Mouse (Mus musculus) CH12F3 (cell line): Measurements from ENCODE around the gene Serpini1.
"Not testable (repeated sequence)": the region's sequence is repeated elsewhere in the genome, so short reads cannot be mapped to it uniquely, and the experiment has no call there.

ENCODE experiments used
- in situ Hi-C: fragments of 300-500 bp; cut with MboI; formaldehyde crosslinking; loops from 2 replicates; pipeline ENCODE4 v1.14.3; 2020; ENCODE audit warnings: low sequenced_read_pairs

Serpini1 gene

GRCm38 (mm10) chr3:75633635-75634034 lies 76.3 kb downstream of the Serpini1 start:
- in situ Hi-C loops, result no loop called here

GRCm38 (mm10) chr3:75635648-75636047 lies 78.3 kb downstream of the Serpini1 start:
- in situ Hi-C loops, result no loop called here

- in situ Hi-C loops, result no loop called here
These were observed 82.2 kb downstream of the Serpini1 start for GRCm38 (mm10) chr3:75639546-75639945.

GRCm38 (mm10) chr3:75647542-75647941 lies 90.2 kb downstream of the Serpini1 start:
- in situ Hi-C loops, result no loop called here

- in situ Hi-C loops, result no loop called here
These were observed 90.9 kb downstream of the Serpini1 start for GRCm38 (mm10) chr3:75648226-75648625.

- in situ Hi-C loops, result not testable (repeated sequence)
These were observed 93.2 kb downstream of the Serpini1 start for GRCm38 (mm10) chr3:75650416-75651154.

GRCm38 (mm10) chr3:75651603-75652115 lies 94.3 kb downstream of the Serpini1 start:
- in situ Hi-C loops, result no loop called here

GRCm38 (mm10) chr3:75653901-75654300 lies 96.6 kb downstream of the Serpini1 start:
- in situ Hi-C loops, result not testable (repeated sequence)

GRCm38 (mm10) chr3:75655578-75656344 lies 98.4 kb downstream of the Serpini1 start:
- in situ Hi-C loops, result no loop called here

- in situ Hi-C loops, result no loop called here
These were observed 109.6 kb downstream of the Serpini1 start for GRCm38 (mm10) chr3:75666962-75667361.

GRCm38 (mm10) chr3:75670425-75670824 lies 113.1 kb downstream of the Serpini1 start:
- in situ Hi-C loops, result no loop called here

- in situ Hi-C loops, result no loop called here
These were observed 125.5 kb downstream of the Serpini1 start for GRCm38 (mm10) chr3:75682881-75683280.

GRCm38 (mm10) chr3:75686775-75687174 lies 129.4 kb downstream of the Serpini1 start:
- in situ Hi-C loops, result no loop called here

- in situ Hi-C loops, result no loop called here
These were observed 130.0 kb downstream of the Serpini1 start for GRCm38 (mm10) chr3:75687187-75687825.

GRCm38 (mm10) chr3:75690321-75690720 lies 133.0 kb downstream of the Serpini1 start:
- in situ Hi-C loops, result no loop called here

- in situ Hi-C loops, result no loop called here
These were observed 134.7 kb downstream of the Serpini1 start for GRCm38 (mm10) chr3:75692088-75692487.
